Mouse (Mus musculus) lung, adult 2 months (tissue): Measurements from ENCODE around the gene Gm44596. TPM values are rescaled to one million over a fixed set of nuclear protein-coding genes. Genes with fewer than 3 reads are reported as not detected.

Experiments
- DNase-seq: peaks from one replicate; pipeline ENCODE4 v3.0.0; 2022
- H3K4me1 ChIP-seq: fragments of 200-500 bp; 2 replicates; pipeline ENCODE4 v1.6.1; 2011; ENCODE audit warnings: low read length; ENCODE audit not compliant: control insufficient read depth, insufficient read depth
- H3K4me3 ChIP-seq: fragments of 200-500 bp; replicated peaks from 2 replicates; pipeline ENCODE3; 2011; ENCODE audit warnings: low read depth, mild to moderate bottlenecking, control low read depth, low read length; ENCODE audit errors: extremely low read depth
- CTCF ChIP-seq: fragments of 200-500 bp; IDR thresholded peaks from 2 replicates; pipeline ENCODE4 v1.5.1; 2011; ENCODE audit warnings: mild to moderate bottlenecking, low read length, control low read depth; ENCODE audit not compliant: insufficient read depth
- POLR2A ChIP-seq: fragments of 200-500 bp; IDR thresholded peaks from 2 replicates; pipeline ENCODE4 v1.6.1; 2011; ENCODE audit warnings: low read depth, mild to moderate bottlenecking, control low read depth, low read length, borderline replicate concordance; ENCODE audit errors: extremely low read depth
- WGBS: fragments of 180-500 bp; shearing (Covaris S2); methylation state at CpG from one replicate; pipeline ENCODE4 v1.1.7; 2018; 5-methylcytosine and 5-hydroxymethylcytosine counted together
- polyA plus RNA-seq: library from polyadenylated mRNA; depleted of rRNA; stranded (reverse); fragments of >200 nt; gene quantifications from 2 replicates; pipeline ENCODE4 v1.2.3, GENCODE M21; 2012; rRNA removed

The Gm44596 gene
- polyA plus RNA-seq, 1 experiment = not detected

DNA sequence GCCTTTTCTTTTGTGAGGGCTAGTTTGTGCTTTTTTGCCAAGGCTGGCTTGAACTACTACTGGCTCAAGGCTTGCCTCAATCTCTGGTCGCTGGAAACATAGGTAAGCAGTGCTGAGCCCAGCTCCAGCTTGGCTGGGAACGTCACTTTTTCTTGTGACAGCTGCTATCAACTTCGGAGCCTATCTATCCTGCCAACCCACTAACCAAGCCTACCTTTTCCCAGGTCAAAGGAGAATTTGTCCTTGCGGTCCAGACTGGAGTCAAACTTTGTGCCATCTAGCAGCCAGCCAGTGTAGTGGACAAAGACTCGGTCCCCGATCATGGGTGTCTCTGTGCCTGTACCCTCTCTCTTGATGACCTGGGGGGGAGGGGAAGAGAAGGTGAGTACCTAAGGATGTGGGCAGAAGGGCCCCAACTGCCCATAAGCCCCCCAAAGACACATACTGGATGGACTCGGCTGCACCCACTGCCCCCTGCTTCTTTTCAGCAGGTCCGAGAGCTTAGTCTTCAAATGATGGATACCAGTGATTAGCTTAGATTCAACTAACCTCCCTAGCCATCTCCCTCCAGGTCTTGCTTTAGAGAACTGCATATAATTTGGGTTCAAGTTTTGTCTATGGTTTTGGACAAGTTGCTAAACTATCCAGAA, 61.2 kb downstream of the Gm44596 start:
- Histone ChIP-seq H3K4me1 (peaks cover 13% of the 10 kb centered on the region), H3K4me3 (no peak overlapping the region)
- TF ChIP-seq CTCF (no peak), POLR2A (no peak)
- WGBS = 80% methylated on average over 8 of the region's 8 CpGs
- DNase-seq = no peak

DNA sequence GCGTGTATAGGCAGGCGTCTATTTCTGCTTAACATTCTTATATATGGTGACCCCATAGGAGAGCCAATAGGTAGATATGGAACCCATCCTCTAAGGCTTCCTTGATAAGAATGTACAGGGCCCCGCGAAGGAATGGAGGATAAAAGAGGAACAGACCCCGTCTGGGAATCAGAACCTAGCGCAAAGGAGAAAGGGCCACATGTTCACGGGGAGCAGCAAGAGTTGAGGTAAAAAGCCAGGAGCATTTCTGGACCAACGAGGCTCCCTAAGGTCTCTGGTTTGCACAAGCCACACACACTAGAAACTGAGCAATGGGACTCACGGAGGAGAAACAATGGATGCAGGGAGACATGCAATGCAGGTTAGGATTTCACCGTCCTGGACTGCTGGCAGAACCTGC, 62.0 kb downstream of the Gm44596 start:
- Histone ChIP-seq H3K4me1 (peaks cover 13% of the 10 kb centered on the region), H3K4me3 (peak overlapping the region; percentile 70)
- no peak for DNase-seq
- 12% methylated on average over 10 of the region's 10 CpGs for WGBS
- TF ChIP-seq CTCF (no peak), POLR2A (no peak)

DNA sequence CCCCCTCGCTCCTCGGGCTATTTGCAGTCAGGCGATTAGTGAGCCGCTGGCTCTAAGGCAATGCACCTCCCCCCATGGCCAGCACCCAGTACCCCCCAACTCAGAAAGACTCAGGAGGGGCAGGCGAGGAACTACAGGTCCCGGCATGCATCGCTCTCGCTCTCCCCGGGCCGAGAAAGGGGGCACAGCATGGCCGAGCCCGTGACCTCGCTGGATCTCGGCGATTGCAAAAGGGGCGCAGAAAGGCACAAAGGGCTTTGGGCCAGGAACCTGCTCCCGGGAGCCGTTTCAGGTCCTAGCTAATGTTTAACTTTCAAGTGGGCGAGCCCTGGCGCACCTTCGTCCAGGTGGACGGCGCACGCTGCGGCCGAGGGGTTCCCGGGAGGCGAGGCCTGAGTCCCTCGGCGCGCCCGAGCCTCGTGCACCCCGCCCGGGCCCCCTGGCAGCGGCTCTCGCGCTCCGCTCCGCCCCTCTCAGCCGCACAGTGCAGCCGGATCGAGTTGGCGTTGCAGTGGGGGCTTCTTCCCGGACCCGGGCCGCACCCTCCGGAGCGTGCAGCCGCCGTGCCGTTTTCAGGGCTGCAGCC, 62.5 kb downstream of the Gm44596 start:
- H3K4me1 ChIP-seq = peaks cover 13% of the 10 kb centered on the region
- peak overlapping the region; percentile 70 for H3K4me3 ChIP-seq
- peak; percentile 76 for DNase-seq
- TF ChIP-seq POLR2A = 0 out of 2 replicates have a peak, but pooled peaks have one; percentile 22
- no peak for TF ChIP-seq CTCF
- WGBS = under 1% methylated on average over 52 of the region's 52 CpGs

DNA sequence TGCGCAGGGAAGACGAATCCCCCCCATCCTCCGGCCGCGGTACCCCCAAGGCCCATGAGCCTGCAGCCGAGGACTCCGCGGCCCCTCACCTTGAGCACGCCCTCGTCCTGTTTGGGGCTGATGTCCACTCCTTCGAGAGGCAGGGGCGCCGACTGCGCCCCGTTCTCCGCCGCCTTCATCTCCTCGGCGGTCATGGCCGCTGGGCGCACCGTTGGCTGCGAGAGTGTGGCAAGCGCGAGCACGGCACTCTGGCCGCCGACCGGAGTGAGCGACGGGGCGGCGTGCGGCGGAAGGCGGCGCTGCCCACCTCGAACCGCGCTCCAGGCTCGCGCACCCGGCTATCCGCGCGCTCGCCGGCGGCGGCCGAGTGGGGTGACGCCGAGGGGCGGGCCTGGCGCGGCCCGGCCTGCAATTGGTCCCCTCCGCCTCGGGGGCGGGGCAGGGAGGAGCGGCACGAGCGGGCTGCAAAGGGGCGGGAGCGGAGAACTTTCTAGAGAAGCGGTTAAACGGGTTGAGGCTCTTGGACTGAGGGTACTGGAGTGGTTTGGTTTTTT, 63.1 kb downstream of the Gm44596 start, which contains the start of gene Fkbp4:
Fkbp4 (minus strand) TSS at position 361 of the 554 bp plus-strand sequence.
- peak; percentile 93 for DNase-seq
- Histone ChIP-seq H3K4me1 (peaks cover 13% of the 10 kb centered on the region), H3K4me3 (peak within 1 kb of the TSS; percentile 70)
- WGBS = 1% methylated on average over 59 of the region's 67 CpGs
- TF ChIP-seq CTCF = no peak
- peak; percentile 87; the same call in 1 of the 2 replicates for TF ChIP-seq POLR2A

DNA sequence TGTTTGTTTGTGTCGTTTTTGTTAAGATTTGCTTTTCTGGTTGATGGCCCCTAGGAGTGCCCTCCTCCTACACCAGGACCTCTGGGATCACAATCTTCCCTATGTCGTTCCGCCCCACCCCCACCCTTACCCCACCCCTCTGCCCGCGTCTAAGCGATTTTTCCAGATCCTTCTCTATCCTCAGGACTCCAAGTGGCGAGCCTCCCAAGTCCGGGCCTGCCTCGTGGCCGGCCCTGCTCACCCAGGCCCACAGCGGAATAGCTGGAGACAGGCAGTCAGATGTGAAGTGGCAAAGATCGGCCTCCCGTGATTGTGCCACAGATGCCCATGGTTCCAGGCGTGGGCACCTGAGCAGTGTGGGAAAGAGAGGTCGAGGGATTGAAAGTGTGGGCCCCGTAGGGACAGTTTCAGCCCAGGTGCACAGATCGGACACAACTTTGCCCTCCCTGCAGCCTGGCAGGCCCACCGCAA, 63.6 kb downstream of the Gm44596 start:
- Histone ChIP-seq H3K4me1 (peaks cover 13% of the 10 kb centered on the region), H3K4me3 (peak overlapping the region; percentile 62)
- WGBS = 15% methylated on average over 18 of the region's 18 CpGs
- DNase-seq = peak; percentile 51
- TF ChIP-seq CTCF (no peak), POLR2A (no peak)

DNA sequence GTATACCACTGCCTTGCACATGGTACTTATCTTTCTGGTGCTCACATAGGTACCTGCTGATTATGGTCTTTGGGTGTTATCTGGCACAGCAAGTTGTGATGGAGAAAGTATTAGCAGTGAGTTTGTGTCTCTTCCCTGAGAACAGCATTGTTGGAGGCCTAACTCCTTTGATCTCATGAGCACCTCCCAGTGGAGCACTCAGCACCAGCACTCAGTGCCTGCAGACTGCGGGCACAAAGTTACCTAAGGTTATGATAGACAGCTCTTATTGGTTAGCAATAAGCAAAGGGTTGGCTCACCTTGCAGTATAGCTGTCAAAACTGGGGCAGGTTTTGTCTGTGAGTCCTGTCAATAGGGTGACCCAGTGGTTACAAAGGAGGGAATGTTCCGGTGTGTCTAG, 64.9 kb downstream of the Gm44596 start:
- WGBS = 84% methylated on average over 2 of the region's 2 CpGs
- TF ChIP-seq CTCF = no peak
- no peak for DNase-seq
- no peak overlapping the region for H3K4me3 ChIP-seq
- H3K4me1 ChIP-seq = peaks cover 11% of the 10 kb centered on the region

DNA sequence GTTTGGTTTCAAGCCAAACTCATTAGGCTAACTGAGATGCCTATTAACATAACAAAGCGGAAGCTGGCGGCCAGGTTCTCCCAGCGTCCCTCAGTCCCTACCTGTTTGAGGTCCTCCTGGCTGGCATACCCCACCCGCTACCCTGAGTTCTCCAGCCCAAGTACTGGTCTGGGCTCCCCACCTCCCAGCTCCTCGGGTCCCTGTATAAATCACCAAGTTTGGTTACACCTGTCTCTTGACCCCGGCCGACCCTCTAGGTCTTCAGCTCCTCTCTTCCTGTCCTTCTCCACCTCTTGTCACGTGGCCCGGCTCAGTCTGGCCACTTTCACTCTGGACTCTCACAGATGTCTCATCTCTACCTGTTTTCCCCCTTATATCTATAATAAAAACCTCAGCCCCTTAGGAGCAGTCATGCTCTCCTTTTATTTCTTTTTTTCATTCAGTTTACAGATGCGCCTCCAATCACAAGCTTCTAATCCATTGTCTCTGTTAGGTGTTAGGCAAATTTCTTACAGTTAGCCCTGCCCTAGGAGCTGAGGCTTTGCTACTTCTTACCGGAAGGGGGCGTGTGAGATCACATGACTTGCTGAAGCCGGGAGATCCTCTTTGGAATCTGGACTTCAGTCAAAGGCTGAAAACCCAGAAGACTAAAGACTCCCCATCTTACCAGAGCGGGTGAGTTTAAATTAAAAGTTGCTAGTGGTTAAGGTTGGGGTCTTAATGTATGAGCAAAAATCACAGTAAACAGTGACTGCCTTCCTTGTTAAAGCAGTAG, 70.6 kb downstream of the Gm44596 start:
- Histone ChIP-seq H3K4me3 (peak overlapping the region; percentile 2), H3K4me1 (no peaks in the 10 kb centered on the region)
- WGBS = 19% methylated on average over 14 of the region's 14 CpGs
- TF ChIP-seq POLR2A = no peak
- peak; percentile 67 for TF ChIP-seq CTCF
- peak; percentile 50 for DNase-seq

DNA sequence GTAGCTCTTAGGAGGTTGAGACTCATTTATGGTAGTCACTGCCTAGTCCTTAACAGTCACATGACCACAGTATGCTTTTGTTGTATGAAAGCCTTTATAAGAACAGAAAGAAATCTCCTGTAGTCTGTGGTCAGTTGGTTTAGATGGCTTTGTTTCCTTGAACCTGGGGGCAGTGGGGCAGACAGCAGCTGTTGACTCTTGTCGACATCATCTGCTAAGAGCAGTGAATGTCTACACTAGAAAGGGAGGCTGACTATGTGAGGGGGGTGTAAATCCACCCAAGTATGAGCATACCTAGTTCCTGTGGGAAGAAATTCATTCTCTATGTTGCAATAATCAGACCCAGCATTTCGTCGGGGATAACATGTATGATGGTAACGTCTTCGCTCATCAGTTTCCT, 71.8 kb downstream of the Gm44596 start:
- TF ChIP-seq CTCF (no peak), POLR2A (no peak)
- 95% methylated on average over 5 of the region's 5 CpGs for WGBS
- H3K4me3 ChIP-seq = no peak overlapping the region

DNA sequence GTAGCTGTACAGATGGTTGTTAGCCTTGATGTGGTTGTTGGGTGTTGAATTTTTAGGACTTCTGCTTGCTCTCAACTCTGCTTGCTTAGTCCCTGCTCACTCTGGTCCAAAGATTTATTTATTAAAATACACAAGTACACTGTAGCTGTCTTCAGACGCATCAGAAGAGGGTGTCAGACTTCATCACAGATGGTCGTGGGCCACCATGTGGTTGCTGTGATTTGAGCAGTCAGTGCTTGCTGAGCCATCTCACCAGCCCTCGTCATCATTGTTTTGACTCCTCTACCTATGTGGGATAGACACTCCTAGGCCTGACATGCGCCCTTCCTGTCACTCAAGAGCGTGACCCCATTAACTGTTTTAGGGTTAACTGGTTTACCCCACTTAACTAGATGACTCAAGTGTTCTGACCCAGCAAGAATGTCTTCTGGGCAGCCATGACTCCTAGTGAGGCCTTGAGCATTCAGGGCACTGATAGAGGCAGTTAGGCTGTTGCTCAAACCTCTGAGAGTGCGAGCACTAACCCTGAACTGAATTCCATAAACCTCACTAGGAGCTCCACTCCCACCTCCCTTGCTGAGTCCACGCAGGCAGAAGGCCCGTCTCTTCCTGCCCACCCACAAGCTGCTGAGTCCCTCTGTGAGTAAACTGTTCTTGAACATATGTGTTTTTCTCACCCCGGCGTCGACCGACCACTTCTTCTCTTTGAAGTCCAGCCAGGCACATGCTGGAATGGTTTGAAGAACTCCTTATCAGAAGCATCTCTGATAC, 80.7 kb downstream of the Gm44596 start:
- Histone ChIP-seq H3K4me1 (no peaks in the 10 kb centered on the region), H3K4me3 (no peak overlapping the region)
- no peak for DNase-seq
- no peak for TF ChIP-seq POLR2A
- 61% methylated on average over 12 of the region's 12 CpGs for WGBS

More for the DNA sequence above, 71.8 kb downstream of the Gm44596 start:
- no peaks in the 10 kb centered on the region for H3K4me1 ChIP-seq
- no peak for DNase-seq

Other genes starting within 250 kb of the Gm44596 start
- gene Tspan9, start 231.9 kb upstream of the Gm44596 start, polyA plus RNA-seq = 255 and 312 TPM in 2 replicates
- gene Tead4, start 74.7 kb upstream of the Gm44596 start, polyA plus RNA-seq = 13.6 and 16.6 TPM in 2 replicates
- gene Tulp3, start 19.7 kb upstream of the Gm44596 start, polyA plus RNA-seq = 15.7 and 21.5 TPM in 2 replicates
- gene Rhno1, start 12.6 kb upstream of the Gm44596 start, polyA plus RNA-seq = 8.1 and 11.8 TPM in 2 replicates
- gene Foxm1, start 12.5 kb upstream of the Gm44596 start, polyA plus RNA-seq = 3.0 and 5.5 TPM in 2 replicates
- gene Tex52, start within 50 bp of the Gm44596 start, polyA plus RNA-seq = 0.10 and 0.18 TPM in 2 replicates
- gene Nrip2, start 23.8 kb downstream of the Gm44596 start, polyA plus RNA-seq = 0.31 and 0.45 TPM in 2 replicates
- gene Itfg2, start 49.4 kb downstream of the Gm44596 start, polyA plus RNA-seq = 22.6 and 31.5 TPM in 2 replicates
- 85.8 and 106 TPM in 2 replicates for gene Fkbp4, start 63.2 kb downstream of the Gm44596 start, polyA plus RNA-seq
- 0.31 and 0.54 TPM in 2 replicates for gene Pzp, start 151.2 kb downstream of the Gm44596 start, polyA plus RNA-seq
- gene A2ml1, start 206.1 kb downstream of the Gm44596 start, polyA plus RNA-seq = 2.8 and 5.1 TPM in 2 replicates
- gene Klrb1a, start 248.0 kb downstream of the Gm44596 start, polyA plus RNA-seq = 0.52 and 1.8 TPM in 2 replicates